Mouse (Mus musculus) mouse trophoblast stem cell (cell line): Measurements from ENCODE around the gene Cacna1g.

ENCODE experiments used
- in situ Hi-C, 2 experiments: fragments of 300-500 bp; cut with MseI, MboI; formaldehyde crosslinking; loops; 2 replicates in 1 of 2; 3 replicates in 1 of 2; pipeline ENCODE4 v1.15.1; 2025

Cacna1g gene

DNA sequence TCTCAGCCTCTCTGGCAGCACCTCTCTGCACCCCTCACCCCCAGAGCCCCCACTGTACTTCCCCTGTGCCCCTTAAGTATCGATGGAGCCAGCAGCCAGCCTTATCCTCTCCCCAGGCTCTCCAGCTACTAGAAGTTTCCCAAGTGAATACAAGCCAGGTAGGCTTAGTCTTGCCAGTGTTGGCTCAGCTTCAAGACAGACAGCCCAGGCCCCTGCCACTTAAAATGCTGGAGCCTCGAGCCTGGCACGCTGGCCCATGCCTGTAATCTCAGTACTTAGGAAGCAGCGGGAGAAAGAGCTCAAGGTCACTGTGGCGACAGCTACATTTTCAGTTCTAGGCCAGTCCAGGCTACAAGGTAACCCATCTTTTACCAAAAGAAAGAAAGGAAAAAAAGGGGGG, 24.1 kb downstream of the Cacna1g start:
- in situ Hi-C loops, result no loop called here

DNA sequence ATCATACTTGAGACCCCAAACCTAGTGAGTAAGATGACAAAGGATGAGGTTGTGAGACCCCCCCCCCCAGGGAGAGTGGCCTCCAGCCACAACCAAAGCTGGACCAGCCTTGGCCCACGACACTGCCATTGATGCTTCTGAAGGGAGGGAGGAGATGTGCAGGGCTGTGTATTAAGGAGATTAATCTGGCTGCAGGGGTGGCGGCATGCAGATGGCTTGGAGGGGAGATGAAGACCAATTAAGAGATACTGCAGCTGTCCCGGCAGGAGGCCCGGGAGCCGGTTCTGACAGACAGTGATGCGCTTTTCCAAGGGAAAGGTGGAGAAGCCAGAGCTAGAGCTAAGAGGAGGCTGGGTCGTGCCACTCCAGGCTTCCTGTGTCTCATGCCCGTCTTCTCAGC, 24.8 kb downstream of the Cacna1g start:
- in situ Hi-C loops, result no loop called here

DNA sequence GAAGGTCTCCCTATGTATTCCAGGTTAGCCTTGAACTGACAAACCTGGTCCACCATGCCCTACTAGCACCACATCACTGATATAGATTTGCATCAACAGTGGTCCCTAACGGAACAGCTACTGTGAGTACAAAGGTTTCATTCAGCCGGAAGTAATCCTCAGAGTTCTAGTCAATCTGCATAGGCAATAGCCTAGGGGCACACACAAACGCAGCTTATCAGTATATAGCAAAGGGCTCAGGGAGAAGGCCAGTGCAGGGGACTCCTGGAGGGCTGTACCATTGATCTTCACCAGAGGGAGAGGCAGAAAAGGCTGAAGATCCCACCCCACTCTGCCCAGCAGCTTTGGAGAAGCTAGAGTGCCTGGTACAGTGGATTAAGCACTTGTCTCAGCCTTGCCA, 27.0 kb downstream of the Cacna1g start:
- in situ Hi-C loops, result no loop called here

DNA sequence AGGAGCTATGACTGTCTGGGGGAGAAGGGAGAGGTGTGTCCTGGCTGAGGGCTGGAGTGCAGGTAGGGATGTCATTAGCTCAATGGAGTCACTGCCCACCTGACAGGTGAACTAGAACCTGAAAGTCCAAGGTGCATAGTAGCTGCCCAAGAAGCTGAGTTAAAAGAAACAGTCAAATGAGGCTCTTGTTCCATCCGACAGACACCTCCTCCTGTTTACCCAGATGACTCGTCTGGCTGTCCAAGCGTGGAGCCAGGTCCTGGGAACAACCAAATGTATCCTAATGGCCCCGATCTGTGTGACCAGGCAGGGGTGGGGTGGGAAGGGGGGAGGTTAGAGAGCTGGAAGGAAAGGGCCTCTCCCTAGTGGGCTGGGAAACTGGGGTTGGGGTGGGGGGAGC, 28.7 kb downstream of the Cacna1g start:
- in situ Hi-C loops, result no loop called here

DNA sequence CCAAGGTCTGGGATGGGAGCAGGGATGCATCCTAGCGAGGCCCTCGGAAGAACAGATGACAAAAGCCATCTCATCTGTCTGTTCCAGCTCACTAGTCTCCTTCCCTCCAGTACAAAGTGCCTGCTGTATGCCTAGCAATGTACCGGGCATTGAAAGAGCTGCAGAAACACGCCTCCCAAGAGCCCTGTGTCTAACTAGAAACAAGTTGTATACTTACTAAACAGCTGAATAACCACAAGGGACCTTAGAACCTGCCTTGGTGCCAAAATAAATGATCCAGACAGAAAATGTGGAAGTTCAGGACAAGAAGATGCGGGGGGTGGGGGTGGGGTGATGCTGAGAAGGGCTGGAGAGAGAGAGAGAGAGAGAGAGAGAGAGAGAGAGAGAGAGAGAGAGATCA, 29.2 kb downstream of the Cacna1g start:
- in situ Hi-C loops, result no loop called here

DNA sequence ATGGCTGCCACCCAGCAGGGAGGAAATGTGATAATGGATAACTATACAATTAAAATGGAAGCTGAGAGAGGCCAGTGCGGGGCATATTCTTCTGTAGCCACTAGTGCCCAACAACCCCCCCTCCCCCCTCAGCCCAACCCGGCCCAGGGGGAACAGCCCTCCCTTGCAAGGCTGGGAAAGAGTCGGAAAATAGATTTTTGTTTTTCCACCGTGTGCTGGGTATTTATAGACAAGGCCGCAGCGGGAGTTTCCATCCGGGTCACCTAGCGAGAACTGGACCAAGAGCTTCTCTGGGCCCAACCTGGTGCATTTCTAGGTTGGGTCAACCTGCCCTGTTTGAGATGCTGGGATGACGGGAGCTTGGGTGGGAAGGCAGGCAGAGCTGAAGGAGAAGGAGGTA, 32.2 kb downstream of the Cacna1g start:
- in situ Hi-C loops, result no loop called here

DNA sequence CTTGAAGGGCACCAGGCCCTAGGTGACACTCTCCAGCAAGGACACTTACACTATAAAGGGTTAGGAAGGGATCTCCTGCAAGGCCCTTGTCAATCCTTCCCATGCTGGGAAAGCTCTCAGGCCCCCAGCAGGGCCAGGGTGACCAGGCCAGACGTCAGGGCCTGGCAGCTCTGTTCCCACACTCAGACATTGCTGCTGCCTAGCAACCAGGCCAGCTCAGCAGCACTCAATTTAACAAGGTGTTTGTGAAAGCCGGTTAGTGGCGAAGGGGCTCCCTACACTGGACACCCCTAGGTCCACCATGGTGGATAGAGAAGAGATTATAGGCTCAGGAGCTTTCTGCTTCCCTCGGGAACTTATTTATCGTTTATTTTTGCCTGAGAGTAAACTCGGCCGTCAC, 32.9 kb downstream of the Cacna1g start:
- in situ Hi-C loops, result no loop called here

DNA sequence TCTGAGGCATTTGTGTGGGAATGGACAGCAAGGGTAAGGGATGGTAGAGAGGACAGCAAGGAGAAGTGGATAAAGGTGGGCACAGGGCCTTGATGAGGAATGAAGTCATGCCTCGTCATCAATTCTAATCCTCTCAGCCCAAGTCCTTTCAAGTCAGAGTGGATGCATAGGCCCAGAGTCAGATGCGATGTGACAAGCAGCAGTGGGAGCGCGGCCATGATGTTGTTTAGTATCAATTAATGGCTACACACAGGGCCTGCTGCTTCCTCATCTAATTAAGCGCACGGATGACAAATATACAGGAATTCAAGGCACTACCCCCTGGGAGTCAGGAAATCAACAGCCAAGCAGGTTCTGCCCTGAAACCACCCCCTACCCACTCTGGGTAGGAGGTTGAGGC, 33.6 kb downstream of the Cacna1g start:
- in situ Hi-C loops, result no loop called here

DNA sequence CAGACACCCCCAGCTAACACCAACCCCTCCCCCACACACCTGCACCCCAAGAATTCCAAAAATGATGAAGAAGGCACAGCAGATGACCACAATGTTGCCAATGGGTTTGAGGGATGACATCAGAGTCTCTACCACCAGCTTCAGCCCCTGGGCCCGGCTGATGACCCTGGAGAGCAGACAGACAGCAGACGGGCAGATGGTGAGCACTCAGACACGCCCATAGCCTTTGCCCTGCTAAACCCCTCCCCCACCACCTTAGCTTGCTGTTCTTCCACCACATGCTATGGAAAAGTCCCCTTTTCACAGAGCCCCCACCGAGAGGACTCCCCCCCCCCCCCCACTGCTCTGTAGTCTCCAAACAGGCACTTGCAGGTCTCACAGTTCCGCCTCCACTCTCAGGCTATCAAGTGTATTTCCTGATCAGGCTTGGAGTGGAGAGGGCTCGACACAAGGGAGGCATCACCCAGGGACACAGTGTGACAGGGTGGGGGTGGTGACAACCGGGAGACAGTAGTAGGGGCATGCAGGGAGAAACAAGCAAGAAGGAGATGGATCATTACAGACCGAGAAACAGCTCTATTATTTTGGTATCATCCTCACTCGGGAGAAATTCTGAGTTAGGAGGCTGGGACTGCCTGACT, 44.9 kb downstream of the Cacna1g start:
- in situ Hi-C loops, result no loop called here

DNA sequence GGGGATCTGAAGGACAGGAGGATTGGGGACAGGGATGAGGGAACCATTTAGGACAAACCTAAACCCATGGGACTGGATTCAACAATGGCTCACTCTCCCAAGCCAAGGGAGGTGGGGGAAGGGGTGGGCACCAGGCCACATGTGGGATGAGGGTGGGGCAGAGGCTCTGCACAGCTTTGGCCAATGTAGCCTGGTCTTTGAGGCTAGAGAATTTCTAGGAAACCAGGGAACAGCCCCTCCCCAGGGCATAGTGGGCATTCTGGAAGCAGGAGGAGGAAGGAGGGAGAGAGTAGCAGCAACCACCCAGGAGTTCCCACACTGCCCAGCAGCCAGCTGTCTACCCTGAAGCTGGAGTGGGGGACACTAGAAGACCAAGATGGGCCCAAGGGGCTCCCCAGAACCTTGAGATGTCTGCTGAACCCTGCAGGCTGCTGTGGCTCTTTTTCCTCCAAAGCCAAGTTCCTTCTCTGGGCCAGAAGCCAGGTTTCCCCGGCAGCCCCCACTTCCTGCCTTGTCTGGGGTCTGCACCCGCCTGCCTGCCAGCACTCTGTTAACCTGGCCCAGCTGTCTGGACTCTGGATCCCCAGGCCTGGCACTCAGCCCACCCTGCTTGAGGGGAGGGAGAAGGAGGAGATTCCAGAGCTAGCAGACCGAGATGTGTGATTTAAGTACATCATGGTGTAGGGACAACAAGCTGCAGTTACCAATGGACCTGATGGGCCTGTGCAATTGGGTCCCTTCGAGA, 45.7 kb downstream of the Cacna1g start:
- in situ Hi-C loops, result no loop called here

DNA sequence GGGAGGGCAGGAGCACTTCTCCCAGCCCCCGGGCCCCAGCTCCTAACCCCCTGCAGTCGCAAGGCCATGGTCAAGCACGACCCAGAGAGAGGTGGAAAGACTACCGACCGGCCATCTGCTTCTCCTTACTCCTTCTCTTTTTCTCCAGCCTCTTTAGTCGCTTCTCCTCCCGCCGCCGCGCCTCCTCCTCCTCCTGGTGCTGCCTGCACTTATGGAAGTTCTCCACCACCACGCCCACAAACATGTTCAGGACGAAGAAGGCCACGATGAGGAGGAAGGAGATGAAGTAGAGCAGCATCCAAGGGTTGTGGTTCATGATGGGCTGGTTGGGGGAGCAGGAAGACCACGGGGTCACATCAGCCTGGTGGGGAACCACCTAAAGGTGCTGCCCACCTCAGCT, 48.3 kb downstream of the Cacna1g start:
- in situ Hi-C loops, result no loop called here

DNA sequence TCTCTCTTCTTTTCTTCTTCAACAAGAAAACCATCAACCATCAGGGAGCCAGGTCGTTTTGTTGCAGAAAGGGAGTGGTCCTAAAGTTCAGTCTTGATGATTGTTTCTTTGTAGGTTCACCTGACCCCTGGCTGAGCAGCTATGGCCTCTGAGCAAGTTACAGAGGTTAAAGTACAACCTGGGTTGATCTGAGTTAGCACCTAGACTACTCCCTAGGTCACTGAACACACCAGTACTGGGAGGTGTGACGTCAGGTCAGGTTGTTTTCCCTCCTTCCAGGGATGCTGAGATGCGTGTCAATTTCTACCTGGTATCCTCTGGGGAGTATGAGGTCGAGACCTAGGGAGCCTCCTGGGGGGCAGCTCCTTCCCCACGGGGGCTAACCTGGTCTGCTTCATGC, 48.8 kb downstream of the Cacna1g start:
- in situ Hi-C loops, result no loop called here

DNA sequence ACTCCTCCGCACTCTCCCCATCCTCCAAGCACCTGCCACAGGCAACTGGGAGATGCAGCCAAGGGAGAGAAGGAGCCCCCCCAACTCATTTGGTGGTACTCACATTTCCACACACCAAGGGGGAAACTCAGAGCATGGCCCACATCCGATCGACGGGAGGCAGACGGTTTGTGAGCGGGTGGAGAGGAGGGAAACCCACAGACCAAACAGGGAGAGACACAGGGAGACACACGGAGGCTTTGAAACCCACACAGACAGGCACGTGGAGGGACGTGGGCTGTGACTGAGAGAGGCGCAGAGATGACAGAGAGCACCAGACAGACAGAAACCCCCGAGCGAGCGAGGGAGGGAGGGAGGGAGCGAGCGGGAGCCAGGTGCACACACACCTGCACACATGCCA, 49.6 kb downstream of the Cacna1g start:
- in situ Hi-C loops, result no loop called here

DNA sequence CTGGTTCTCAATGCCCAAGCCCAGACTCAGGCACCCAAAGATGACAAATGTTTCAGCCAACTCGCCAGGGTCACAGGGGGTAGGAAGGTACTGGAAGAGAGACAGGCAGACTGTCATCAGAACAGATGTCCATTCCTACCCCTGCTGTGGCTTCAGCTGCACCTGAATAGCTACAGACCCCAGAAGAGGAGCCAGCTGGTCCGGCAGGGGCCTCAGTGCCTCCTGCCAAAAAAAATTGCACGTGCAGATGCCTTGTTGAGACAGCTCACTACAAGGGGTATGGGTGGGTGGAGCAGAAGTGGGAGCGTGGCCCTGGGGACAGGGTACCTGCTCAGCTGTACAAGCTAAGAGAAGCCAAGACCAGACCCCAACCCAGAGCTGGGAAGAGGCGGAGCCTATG, 50.1 kb downstream of the Cacna1g start:
- in situ Hi-C loops, result no loop called here

DNA sequence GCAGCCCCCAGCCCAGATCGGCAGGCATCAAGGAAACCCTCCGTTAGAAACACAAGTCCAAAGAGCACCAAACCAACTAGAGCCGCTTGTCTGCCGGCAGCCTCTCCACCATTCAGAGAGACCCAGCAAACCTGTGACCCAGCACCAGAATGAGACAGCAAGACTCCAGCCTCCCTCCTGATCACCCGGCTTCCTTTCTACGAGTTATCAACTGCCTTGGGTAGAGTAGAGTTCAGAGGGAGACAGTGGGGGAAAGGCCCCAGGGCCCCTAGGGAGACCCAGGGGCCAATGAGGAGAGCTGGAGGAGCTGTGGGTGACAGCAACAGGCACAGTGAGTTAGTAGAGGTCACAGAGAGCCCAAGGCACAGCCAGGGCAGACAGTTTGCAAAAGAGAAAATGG, 53.0 kb downstream of the Cacna1g start:
- in situ Hi-C loops, result no loop called here

DNA sequence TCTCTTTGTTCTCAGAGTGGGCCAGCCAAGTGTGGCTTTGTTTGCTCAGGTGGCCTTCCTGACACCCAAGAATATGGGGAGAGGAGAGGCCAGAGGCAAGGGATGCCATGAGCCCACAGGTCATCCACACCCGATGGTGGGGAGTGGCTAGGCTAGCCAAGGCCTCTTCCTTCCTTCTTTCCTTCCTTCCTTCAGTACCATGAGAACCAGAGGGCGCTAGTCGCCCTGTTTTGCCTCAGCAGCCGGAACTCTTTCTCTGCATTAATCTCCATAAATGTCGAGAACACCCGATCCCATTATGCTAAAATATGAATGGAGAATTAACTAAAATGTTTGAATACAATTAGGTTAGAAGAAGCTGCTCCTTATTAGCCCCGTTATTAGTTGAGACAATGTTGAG, 53.7 kb downstream of the Cacna1g start:
- in situ Hi-C loops, result no loop called here

DNA sequence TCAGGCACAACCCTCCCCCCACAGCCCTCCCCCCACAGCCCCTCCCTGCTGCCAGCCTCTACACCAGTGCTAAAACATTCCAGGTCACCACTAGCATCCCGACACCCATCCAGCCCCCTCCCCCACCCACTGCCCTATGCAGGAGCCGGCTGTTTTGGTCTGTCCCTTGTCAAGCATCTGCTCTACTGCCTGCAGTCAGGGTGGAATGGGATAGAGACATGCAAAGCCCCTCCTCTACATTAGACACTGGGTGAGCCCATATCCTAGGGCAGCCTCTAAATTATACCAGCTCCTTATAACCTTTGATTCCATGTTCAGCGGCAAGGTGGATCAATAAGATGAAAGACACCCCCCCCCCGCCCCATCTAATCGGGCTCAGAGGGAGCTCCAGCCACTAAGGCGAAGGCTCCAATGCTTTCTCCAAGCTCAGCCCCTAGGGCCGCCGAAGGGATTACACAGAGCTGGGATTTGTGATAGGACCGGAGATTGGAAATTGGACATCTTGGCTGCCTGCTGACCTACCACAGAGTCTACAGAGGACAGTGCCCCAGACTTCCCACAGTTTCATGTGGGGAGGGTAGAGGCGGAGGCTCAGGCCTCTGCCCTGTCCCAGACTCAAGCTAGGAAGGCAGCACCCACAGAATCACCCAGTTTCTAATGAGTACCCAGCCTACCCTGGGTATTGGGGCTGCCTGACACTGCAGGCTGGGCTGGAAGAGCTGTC, 54.8 kb downstream of the Cacna1g start:
- in situ Hi-C loops, result no loop called here

DNA sequence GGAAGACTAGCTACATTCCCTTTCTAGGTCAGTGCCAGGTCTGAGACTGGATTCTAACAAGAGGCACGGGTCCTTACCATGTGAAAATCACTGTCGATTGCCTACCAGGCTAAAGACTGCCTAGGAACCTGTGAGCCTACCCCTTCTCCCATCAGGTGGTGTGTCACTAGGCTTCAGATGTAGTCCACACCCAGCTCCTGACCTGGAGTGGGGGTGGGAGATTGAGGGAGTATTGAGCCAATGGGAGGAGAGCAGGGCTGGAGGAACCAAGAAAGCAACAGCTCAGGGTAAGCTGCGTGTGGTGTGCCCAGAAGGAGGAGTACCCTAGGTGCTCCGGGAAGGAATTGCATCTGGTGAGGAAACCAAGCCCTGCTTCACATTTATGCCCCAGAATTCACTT, 60.0 kb downstream of the Cacna1g start:
- in situ Hi-C loops, result no loop called here

DNA sequence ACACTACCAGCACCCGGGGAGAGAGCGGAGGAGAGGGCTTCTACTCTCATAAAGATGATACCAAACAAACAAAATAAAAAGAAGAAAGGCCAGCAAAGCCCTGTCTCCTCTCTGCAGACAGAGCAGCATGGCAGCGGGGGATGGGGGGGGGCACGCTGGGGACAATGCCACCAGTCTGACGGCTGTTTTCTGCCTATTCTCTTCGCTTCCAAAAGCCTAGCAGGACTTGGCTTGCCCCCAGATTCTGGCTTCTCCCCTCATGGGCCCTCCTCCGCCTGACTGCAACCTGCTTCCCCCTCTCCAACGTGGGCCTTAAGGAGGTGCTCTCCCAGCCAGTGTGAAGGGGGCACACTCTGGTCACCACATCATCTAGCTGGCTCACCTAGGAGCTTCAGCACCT, 60.5 kb downstream of the Cacna1g start:
- in situ Hi-C loops, result no loop called here

DNA sequence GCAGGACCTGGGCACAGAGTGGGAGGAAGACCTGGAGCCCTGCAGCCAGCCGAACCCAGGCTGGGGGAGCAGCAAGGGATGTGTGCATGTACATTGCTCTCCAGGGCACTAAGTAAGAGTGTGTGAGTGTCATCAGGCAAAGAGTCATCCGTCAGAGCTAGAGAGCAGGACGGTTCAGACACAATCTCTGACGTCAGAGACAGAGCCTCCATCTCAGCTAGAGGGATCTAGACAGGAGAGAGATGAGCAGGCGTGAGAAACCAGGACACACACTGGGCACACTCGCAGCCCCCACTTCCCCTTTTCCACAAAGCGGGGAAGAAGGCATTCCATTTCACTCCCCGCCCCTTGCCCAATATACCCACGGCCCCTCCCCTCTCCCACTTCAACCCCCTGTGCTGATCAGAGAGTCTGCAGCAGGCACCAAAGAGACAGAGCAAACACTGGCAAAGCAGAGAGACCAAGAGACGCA, 61.0 kb downstream of the Cacna1g start:
- in situ Hi-C loops, result no loop called here

DNA sequence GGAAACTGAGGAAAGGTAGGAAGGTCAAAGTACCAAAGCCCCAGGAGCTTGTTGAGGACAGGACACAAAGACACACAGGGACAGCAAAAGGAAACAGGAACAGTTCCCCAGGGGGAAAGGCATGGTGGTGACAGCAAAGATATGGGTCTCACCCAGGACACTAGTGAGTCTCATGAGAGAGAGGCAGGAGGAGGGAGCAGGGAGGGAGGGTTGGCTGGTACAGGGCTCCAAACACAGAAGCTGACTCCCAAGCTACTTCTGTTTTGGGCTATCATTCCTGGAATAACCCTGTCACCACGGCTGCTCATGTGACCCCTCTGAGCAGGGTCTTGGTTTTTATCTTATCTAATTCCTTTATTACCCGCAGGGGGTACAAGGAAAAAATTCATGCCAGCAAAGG, 61.4 kb downstream of the Cacna1g start:
- in situ Hi-C loops, result no loop called here

DNA sequence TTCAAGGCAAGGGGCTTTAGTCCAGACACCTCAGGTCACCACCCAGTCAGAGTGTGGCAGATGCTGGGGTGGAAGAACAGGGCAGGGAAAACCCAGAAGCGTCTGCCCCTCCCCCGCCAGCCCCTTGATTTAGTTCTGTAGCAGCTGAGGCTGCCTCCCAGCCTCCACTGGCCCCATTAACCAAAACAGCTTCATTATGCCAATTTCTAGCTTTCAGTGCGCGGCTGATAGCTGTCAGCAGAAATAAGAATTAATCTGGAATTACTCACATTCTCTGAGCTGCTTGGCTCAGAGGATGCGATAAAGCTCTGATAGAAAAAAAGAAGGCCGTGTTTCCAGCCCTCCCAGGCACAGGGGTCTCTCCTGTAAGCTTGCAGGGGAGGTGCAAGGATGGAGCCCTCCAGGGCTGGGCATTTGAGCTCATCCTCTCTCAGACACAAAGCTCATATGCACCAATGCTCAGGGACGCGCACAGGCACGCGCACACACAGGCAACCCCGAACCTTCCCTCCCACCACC, 66.1 kb downstream of the Cacna1g start:
- in situ Hi-C loops, result loop anchor here in 1 of 2 experiments (10.0 kb wide), 1 partner anchor 63 kb away; no protein-coding TSS in a partner anchor
